Mouse (Mus musculus): ENCODE results near the gene Gabrb1. TPM values are rescaled to one million over a fixed set of nuclear protein-coding genes. Genes with fewer than 3 reads are reported as not detected.

Gene Gabrb1
- polyA plus RNA-seq, 1 experiment from 2014 or later = 35.5 TPM

GRCm38 (mm10) chr5:72195442-72195841, 537.5 kb downstream of the Gabrb1 start:
- H3K4me1 ChIP-seq = no peaks in the 10 kb centered on the region
- H3K36me3 ChIP-seq = no peaks in the 10 kb centered on the region
- 80% methylated on average over 1 of the region's 1 CpGs for WGBS
- no peaks in the 10 kb centered on the region for H3K9me3 ChIP-seq (replicated peaks)
- H3K9ac ChIP-seq (replicated peaks) = no peak overlapping the region
- no peaks in the 10 kb centered on the region for H3K27me3 ChIP-seq (replicated peaks)
- ATAC-seq (ENCODE audit: low FRiP score) = no peak
- H3K4me3 ChIP-seq (replicated peaks) = no peak overlapping the region
- no peak overlapping the region for H3K4me2 ChIP-seq
- no peak overlapping the region for H3K27ac ChIP-seq (replicated peaks)

Other genes with a start within 250 kb of the Gabrb1 start
- 0.74 and 0.83 TPM in 2 replicates for gene Cox7b2, start 109.9 kb upstream of the Gabrb1 start, polyA plus RNA-seq (2015; fragmentation: Nextera tagmentation; extraction: Ambion mirVana)
- 21.2 and 22.1 TPM in 2 replicates for gene Gabra4, start 195 bp downstream of the Gabrb1 start, polyA plus RNA-seq (2015; fragmentation: Nextera tagmentation; extraction: Ambion mirVana)

All from neural tube, embryonic 15.5 days (tissue).